Mouse (Mus musculus): Measurements from ENCODE around the gene Llgl2. TPM values are rescaled to one million over a fixed set of nuclear protein-coding genes. Genes with fewer than 3 reads are reported as not detected.

Llgl2 gene
- polyA plus RNA-seq, 1 experiment: 2.5 TPM

- H3K4me3 ChIP-seq (replicated peaks; ENCODE audit: insufficient read depth, low read depth, low read length): no peak overlapping the region
Observed at GRCm38 (mm10) chr11:115889159-115889558, 65.3 kb downstream of the Llgl2 start.

GRCm38 (mm10) chr11:115892213-115892612 is 68.4 kb downstream of the Llgl2 start:
- H3K4me3 ChIP-seq (replicated peaks; ENCODE audit: insufficient read depth, low read depth, low read length): no peak overlapping the region
- no peak overlapping the region for H3K27ac ChIP-seq (ENCODE audit: insufficient read depth, low read length)
- no peak for DNase-seq
- WGBS: 63% methylated on average over 6 of the region's 6 CpGs
- TF ChIP-seq CTCF (IDR thresholded peaks at IDR 0.05; ENCODE audit: borderline replicate concordance, insufficient read depth, low read depth, low read length) (no peak), POLR2A (IDR thresholded peaks at IDR 0.05; ENCODE audit: borderline replicate concordance, insufficient read depth, low read length) (no peak)
- no peaks in the 10 kb centered on the region for H3K27me3 ChIP-seq (ENCODE audit: control insufficient read depth, insufficient read depth, low read length)
- H3K4me1 ChIP-seq (ENCODE audit: control insufficient read depth, insufficient read depth, low read length): no peaks in the 10 kb centered on the region

More at GRCm38 (mm10) chr11:115889159-115889558, 65.3 kb downstream of the Llgl2 start:
- no peak for DNase-seq
- Histone ChIP-seq H3K27me3 (ENCODE audit: control insufficient read depth, insufficient read depth, low read length) (no peaks in the 10 kb centered on the region), H3K4me1 (ENCODE audit: control insufficient read depth, insufficient read depth, low read length) (no peaks in the 10 kb centered on the region), H3K27ac (ENCODE audit: insufficient read depth, low read length) (no peak overlapping the region)
- TF ChIP-seq POLR2A (IDR thresholded peaks at IDR 0.05; ENCODE audit: borderline replicate concordance, insufficient read depth, low read length): no peak
- no peak for TF ChIP-seq CTCF (IDR thresholded peaks at IDR 0.05; ENCODE audit: borderline replicate concordance, insufficient read depth, low read depth, low read length)
- 93% methylated on average over 6 of the region's 6 CpGs for WGBS

GRCm38 (mm10) chr11:115893071-115893470 is 69.2 kb downstream of the Llgl2 start:
- Histone ChIP-seq H3K27me3 (ENCODE audit: control insufficient read depth, insufficient read depth, low read length) (no peaks in the 10 kb centered on the region), H3K27ac (ENCODE audit: insufficient read depth, low read length) (no peak overlapping the region), H3K4me3 (replicated peaks; ENCODE audit: insufficient read depth, low read depth, low read length) (no peak overlapping the region), H3K4me1 (ENCODE audit: control insufficient read depth, insufficient read depth, low read length) (no peaks in the 10 kb centered on the region)
- WGBS: 79% methylated on average over 9 of the region's 9 CpGs
- no peak for TF ChIP-seq CTCF (IDR thresholded peaks at IDR 0.05; ENCODE audit: borderline replicate concordance, insufficient read depth, low read depth, low read length)
- no peak for TF ChIP-seq POLR2A (IDR thresholded peaks at IDR 0.05; ENCODE audit: borderline replicate concordance, insufficient read depth, low read length)
- no peak for DNase-seq

- TF ChIP-seq POLR2A (IDR thresholded peaks at IDR 0.05; ENCODE audit: borderline replicate concordance, insufficient read depth, low read length) (no peak), CTCF (IDR thresholded peaks at IDR 0.05; ENCODE audit: borderline replicate concordance, insufficient read depth, low read depth, low read length) (no peak)
- no peak overlapping the region for H3K4me3 ChIP-seq (replicated peaks; ENCODE audit: insufficient read depth, low read depth, low read length)
- WGBS: 74% methylated on average over 14 of the region's 14 CpGs
Observed at GRCm38 (mm10) chr11:115894755-115895520, 71.1 kb downstream of the Llgl2 start.

GRCm38 (mm10) chr11:115898446-115898845 is 74.6 kb downstream of the Llgl2 start:
- Histone ChIP-seq H3K27ac (ENCODE audit: insufficient read depth, low read length) (no peak overlapping the region), H3K4me1 (ENCODE audit: control insufficient read depth, insufficient read depth, low read length) (no peaks in the 10 kb centered on the region), H3K4me3 (replicated peaks; ENCODE audit: insufficient read depth, low read depth, low read length) (no peak overlapping the region), H3K27me3 (ENCODE audit: control insufficient read depth, insufficient read depth, low read length) (no peaks in the 10 kb centered on the region)
- no peak for DNase-seq
- 79% methylated on average over 7 of the region's 7 CpGs for WGBS
- no peak for TF ChIP-seq CTCF (IDR thresholded peaks at IDR 0.05; ENCODE audit: borderline replicate concordance, insufficient read depth, low read depth, low read length)
- no peak for TF ChIP-seq POLR2A (IDR thresholded peaks at IDR 0.05; ENCODE audit: borderline replicate concordance, insufficient read depth, low read length)

More at GRCm38 (mm10) chr11:115894755-115895520, 71.1 kb downstream of the Llgl2 start:
- Histone ChIP-seq H3K4me1 (ENCODE audit: control insufficient read depth, insufficient read depth, low read length) (no peaks in the 10 kb centered on the region), H3K27ac (ENCODE audit: insufficient read depth, low read length) (no peak overlapping the region), H3K27me3 (ENCODE audit: control insufficient read depth, insufficient read depth, low read length) (no peaks in the 10 kb centered on the region)
- peak; percentile 39 to 56 for DNase-seq

- Histone ChIP-seq H3K4me1 (ENCODE audit: control insufficient read depth, insufficient read depth, low read length) (no peaks in the 10 kb centered on the region), H3K27ac (ENCODE audit: insufficient read depth, low read length) (no peak overlapping the region), H3K4me3 (replicated peaks; ENCODE audit: insufficient read depth, low read depth, low read length) (no peak overlapping the region), H3K27me3 (ENCODE audit: control insufficient read depth, insufficient read depth, low read length) (no peaks in the 10 kb centered on the region)
- DNase-seq: peak; percentile 73 to 87
- peak; percentile 66 for TF ChIP-seq CTCF (IDR thresholded peaks at IDR 0.05; ENCODE audit: borderline replicate concordance, insufficient read depth, low read depth, low read length)
- no peak for TF ChIP-seq POLR2A (IDR thresholded peaks at IDR 0.05; ENCODE audit: borderline replicate concordance, insufficient read depth, low read length)
- WGBS: 1% methylated on average over 4 of the region's 4 CpGs
Observed at GRCm38 (mm10) chr11:115898886-115899285, 75.0 kb downstream of the Llgl2 start.

GRCm38 (mm10) chr11:115899486-115900266 is 75.8 kb downstream of the Llgl2 start, which contains the start of gene Smim5:
Gene Smim5 (plus strand): TSS chr11:115899966.
- DNase-seq: no peak
- no peaks in the 10 kb centered on the region for H3K27me3 ChIP-seq (ENCODE audit: control insufficient read depth, insufficient read depth, low read length)
- TF ChIP-seq POLR2A (IDR thresholded peaks at IDR 0.05; ENCODE audit: borderline replicate concordance, insufficient read depth, low read length): no peak
- no peak for TF ChIP-seq CTCF (IDR thresholded peaks at IDR 0.05; ENCODE audit: borderline replicate concordance, insufficient read depth, low read depth, low read length)
- no peaks in the 10 kb centered on the region for H3K4me1 ChIP-seq (ENCODE audit: control insufficient read depth, insufficient read depth, low read length)
- WGBS: 58% methylated on average over 16 of the region's 16 CpGs
- H3K27ac ChIP-seq (ENCODE audit: insufficient read depth, low read length): no peak within 1 kb of the TSS
- H3K4me3 ChIP-seq (replicated peaks; ENCODE audit: insufficient read depth, low read depth, low read length): no peak within 1 kb of the TSS
